Mouse (Mus musculus) lung, adult 2 months (tissue): ENCODE results near the gene Ap3s2. TPM values are rescaled to one million over a fixed set of nuclear protein-coding genes. Genes with fewer than 3 reads are reported as not detected.

Experiments used
- DNase-seq: peaks from one replicate; pipeline ENCODE4 v3.0.0; 2022
- H3K4me1 ChIP-seq: fragments of 200-500 bp; 2 replicates; pipeline ENCODE4 v1.6.1; 2011; ENCODE audit warnings: low read length; ENCODE audit not compliant: control insufficient read depth, insufficient read depth
- H3K4me3 ChIP-seq: fragments of 200-500 bp; replicated peaks from 2 replicates; pipeline ENCODE3; 2011; ENCODE audit warnings: low read depth, mild to moderate bottlenecking, control low read depth, low read length; ENCODE audit errors: extremely low read depth
- CTCF ChIP-seq: fragments of 200-500 bp; IDR thresholded peaks from 2 replicates; pipeline ENCODE4 v1.5.1; 2011; ENCODE audit warnings: mild to moderate bottlenecking, low read length, control low read depth; ENCODE audit not compliant: insufficient read depth
- POLR2A ChIP-seq: fragments of 200-500 bp; IDR thresholded peaks from 2 replicates; pipeline ENCODE4 v1.6.1; 2011; ENCODE audit warnings: low read depth, mild to moderate bottlenecking, control low read depth, low read length, borderline replicate concordance; ENCODE audit errors: extremely low read depth
- WGBS: fragments of 180-500 bp; shearing (Covaris S2); methylation state at CpG from one replicate; pipeline ENCODE4 v1.1.7; 2018; 5-methylcytosine and 5-hydroxymethylcytosine counted together
- polyA plus RNA-seq: library from polyadenylated mRNA; depleted of rRNA; stranded (reverse); fragments of >200 nt; gene quantifications from 2 replicates; pipeline ENCODE4 v1.2.3, GENCODE M21; 2012; rRNA removed

Ap3s2 gene
- polyA plus RNA-seq: 13.1 and 15.6 TPM in 2 replicates

- no peak for TF ChIP-seq CTCF
- peak; percentile 51; the same call in 1 of the 2 replicates for TF ChIP-seq POLR2A
- H3K4me1 ChIP-seq: peaks cover 3% of the 10 kb centered on the region
- WGBS: under 1% methylated on average over 34 of the region's 34 CpGs
Measured at GRCm38 (mm10) chr7:79920344-79920983, at the start of gene Ap3s2. Gene Ap3s2, minus strand, starts transcription at chr7:79920649.

GRCm38 (mm10) chr7:79968326-79968725, 47.9 kb upstream of the Ap3s2 start:
- Histone ChIP-seq H3K4me3 (no peak overlapping the region), H3K4me1 (no peaks in the 10 kb centered on the region)
- 82% methylated on average over 6 of the region's 6 CpGs for WGBS
- TF ChIP-seq POLR2A (no peak), CTCF (no peak)
- no peak for DNase-seq

More at GRCm38 (mm10) chr7:79920344-79920983, at the start of gene Ap3s2:
- DNase-seq: peak; percentile 88
- H3K4me3 ChIP-seq: peak within 1 kb of the TSS; percentile 86

DNA sequence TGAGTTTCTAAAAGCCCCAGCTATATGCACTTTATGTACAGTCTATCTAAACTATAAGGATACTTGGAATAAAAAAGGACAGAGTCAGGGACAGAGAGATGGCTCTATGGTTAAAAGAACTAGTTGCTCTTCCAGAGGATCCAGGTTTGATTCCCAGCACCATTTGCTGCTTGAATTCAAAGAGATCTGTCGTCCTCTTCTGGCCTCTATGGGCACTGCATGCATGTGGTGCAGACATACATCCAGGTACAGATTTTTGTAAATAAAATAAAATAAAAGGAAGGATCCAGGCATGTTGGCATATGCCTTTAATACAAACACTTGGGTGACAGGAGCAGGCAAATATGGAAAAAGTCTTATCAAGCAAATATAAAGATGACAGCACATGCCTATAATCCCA, 41.2 kb upstream of the Ap3s2 start:
- TF ChIP-seq POLR2A (no peak), CTCF (no peak)
- DNase-seq: no peak
- no peak overlapping the region for H3K4me3 ChIP-seq
- H3K4me1 ChIP-seq: no peaks in the 10 kb centered on the region
- WGBS: 51% methylated on average over 1 of the region's 1 CpGs

DNA sequence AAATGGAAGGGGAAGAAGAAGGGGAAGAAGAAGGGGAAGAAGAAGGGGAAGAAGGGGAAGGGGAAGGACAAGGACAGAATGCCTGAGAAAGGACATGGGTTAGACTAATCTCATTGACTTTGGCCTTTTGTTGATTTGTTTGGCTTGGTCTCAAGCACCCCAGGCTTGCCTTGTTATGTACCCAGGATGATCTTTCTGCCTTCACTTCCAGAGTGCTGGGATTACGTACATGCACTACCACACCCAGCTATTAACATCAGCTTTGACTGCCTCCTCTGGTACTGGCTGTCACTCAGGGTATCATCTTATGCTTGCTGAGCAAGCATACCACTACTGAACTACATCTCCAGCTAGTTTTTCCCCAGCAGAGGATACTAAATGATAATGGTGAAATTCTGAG, 35.7 kb upstream of the Ap3s2 start:
- Histone ChIP-seq H3K4me1 (no peaks in the 10 kb centered on the region), H3K4me3 (no peak overlapping the region)
- TF ChIP-seq POLR2A (no peak), CTCF (no peak)
- no peak for DNase-seq
- WGBS: 75% methylated on average over 1 of the region's 1 CpGs

DNA sequence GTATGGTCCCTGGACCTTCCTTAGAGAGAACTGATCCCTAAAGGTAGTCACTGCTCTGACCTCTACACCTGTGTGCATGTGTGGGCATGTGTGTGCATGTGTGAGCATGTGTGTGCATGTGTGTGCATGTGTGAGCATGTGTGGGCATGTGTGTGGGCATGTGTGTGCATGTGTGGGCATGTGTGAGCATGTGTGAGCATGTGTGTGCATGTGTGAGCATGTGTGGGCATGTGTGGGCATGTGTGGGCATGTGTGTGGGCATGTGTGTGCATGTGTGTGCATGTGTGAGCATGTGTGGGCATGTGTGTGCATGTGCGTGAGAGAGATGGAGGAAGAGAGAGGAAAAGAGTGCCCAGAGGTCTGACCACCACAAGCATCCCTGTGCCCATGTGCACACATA, 34.4 kb upstream of the Ap3s2 start:
- no peak overlapping the region for H3K4me3 ChIP-seq
- 92% methylated on average over 1 of the region's 1 CpGs for WGBS
- no peak for TF ChIP-seq CTCF
- no peak for TF ChIP-seq POLR2A
- no peaks in the 10 kb centered on the region for H3K4me1 ChIP-seq
- no peak for DNase-seq

DNA sequence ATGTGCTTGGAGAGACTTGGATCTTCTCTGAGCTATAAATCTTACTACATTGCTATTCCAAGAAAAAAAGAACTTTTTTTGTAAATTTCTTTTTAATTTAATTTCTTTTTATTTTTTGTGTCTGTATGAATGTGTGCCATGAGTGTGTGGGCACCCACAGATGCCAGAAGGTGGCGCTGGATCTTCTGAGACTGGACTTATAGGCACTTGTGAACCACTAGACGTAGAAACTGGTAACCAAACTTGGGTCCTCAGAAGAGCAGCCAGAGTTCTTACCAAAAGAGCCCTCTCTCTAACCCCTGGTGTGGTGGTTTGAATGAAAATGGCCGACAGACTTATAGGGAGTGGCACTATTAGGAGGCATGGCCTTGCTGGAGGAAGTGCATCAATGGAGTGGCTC, 30.6 kb upstream of the Ap3s2 start:
- Histone ChIP-seq H3K4me3 (no peak overlapping the region), H3K4me1 (no peaks in the 10 kb centered on the region)
- 81% methylated on average over 3 of the region's 3 CpGs for WGBS
- no peak for DNase-seq
- TF ChIP-seq POLR2A (no peak), CTCF (no peak)

DNA sequence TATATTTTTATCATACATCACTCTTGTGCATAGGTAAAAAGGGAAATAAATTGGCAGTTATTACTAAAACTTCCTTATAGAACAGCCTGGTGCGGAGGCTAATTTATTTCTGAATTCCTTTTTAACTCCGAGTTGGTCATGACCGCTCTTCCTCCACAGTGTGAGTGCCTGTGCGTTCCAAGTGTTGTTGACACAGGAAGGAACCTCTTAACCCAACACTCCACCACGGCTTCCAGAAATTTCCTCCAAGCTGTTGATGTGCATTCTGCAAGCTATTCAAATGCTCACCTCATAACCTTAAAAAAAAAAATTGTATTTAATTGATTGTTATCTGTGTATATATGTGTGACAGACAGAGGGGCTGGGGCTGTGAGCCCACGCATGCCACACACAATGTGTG, 29.8 kb upstream of the Ap3s2 start:
- WGBS: 23% methylated on average over 6 of the region's 6 CpGs
- peak; percentile 24 for DNase-seq
- Histone ChIP-seq H3K4me3 (no peak overlapping the region), H3K4me1 (no peaks in the 10 kb centered on the region)
- TF ChIP-seq POLR2A: no peak
- no peak for TF ChIP-seq CTCF

DNA sequence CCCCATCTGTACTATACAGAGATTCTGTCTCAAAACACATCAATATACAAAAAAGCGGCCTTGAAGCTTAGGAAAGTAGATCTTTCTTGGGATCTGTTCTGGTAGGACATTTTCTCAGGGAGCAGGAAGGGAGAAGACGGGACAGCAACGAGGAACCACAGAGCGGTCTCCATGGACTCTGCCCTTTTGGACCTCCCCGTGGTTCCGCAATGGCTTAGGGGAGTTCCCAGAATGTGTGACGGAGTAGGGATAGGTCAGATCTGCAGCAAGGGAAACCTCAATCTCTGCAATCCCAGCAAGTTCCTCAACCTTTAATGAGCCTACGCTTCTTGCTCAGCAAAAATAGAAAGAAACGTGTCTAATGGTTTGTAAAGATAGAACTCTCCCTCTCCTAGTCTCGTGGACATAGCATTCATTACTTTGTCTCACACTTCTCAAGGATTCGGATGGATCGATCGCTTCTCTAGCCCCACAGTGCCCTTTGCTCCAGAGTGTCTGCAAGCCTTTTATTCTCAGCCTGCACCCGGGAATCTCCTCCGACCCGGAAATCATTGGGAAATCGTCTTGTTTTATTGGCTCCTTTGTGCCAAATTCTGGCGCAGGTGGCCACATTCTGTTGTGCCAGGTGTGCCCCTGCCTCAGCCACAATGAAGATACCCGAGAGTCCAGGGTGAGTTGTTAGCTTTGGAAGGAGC, 15.2 kb upstream of the Ap3s2 start:
- H3K4me3 ChIP-seq: peak overlapping the region; percentile 77
- peak; percentile 44; the same call in 1 of the 2 replicates for TF ChIP-seq POLR2A
- no peak for TF ChIP-seq CTCF
- peak; percentile 69 for DNase-seq
- 13% methylated on average over 19 of the region's 19 CpGs for WGBS
- H3K4me1 ChIP-seq: peaks cover 4% of the 10 kb centered on the region; the same call in 1 of the 2 replicates

- Histone ChIP-seq H3K4me1 (peaks cover 4% of the 10 kb centered on the region; the same call in 1 of the 2 replicates), H3K4me3 (peak within 1 kb of the TSS; percentile 77)
- WGBS: 3% methylated on average over 32 of the region's 32 CpGs
- DNase-seq: peak; percentile 73
- TF ChIP-seq CTCF (no peak), POLR2A (peak; percentile 45; the same call in 1 of the 2 replicates)
Measured at GRCm38 (mm10) chr7:79934862-79935510, 14.5 kb upstream of the Ap3s2 start, which contains the start of gene Arpin. Gene Arpin, minus strand, starts transcription at chr7:79935359.

DNA sequence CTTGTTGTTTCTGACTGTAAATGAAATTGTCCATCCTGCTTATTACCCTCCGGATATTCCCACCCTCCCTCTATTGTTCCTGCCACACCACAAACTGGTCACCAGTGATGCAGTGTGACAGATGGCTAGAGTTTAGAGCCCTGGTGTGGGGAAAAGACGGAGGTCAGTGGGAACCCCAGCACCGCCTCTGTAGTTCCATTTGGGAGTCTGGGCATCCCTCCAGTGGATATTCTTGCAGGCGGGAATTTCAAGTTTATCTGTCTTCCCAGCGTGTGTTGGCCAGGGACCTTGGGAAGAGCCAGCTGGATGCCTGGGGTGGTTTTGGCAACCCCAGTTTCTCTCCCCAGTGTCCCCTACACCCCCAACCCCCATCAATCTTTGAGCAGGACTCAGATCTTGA, 14.0 kb upstream of the Ap3s2 start:
- DNase-seq: peak; percentile 11
- no peak for TF ChIP-seq CTCF
- TF ChIP-seq POLR2A: no peak
- peaks cover 4% of the 10 kb centered on the region; the same call in 1 of the 2 replicates for H3K4me1 ChIP-seq
- H3K4me3 ChIP-seq: peak overlapping the region; percentile 77
- 21% methylated on average over 5 of the region's 5 CpGs for WGBS
